Comparison of ENCODE assay signal across 30 mouse cellular contexts in genomic region chr19:45024775-45025174, GRCm38 (mm10). TPM values are rescaled to one million over a fixed set of nuclear protein-coding genes. Genes with fewer than 3 reads are reported as not detected.
A peak's percentile ranks its signal among the peaks of the same experiment; 100 is the strongest.
DNase-seq lines count a peak whose midpoint lies in the region; ATAC-seq and TF ChIP-seq lines count a peak whose summit lies in the region.
"Had no signal": no experiment of that assay in that cellular context is flagged by ENCODE, and none has a peak within 500 bp of the region (broad histone marks: within the 10 kb centered on the region; RNA-seq: fewer than 3 reads in every experiment).

No protein-coding gene starts in this region.

- no peaks in the 10 kb centered on the region for H3K27me3 ChIP-seq in midbrain, embryonic 10.5 days (ENCODE audit: low read depth, poor library complexity, severe bottlenecking)
- no peaks in the 10 kb centered on the region for H3K27me3 ChIP-seq in midbrain, embryonic 16.5 days (ENCODE audit: control insufficient read depth, insufficient read depth, low read depth, low read length)
- H3K27me3 ChIP-seq in limb, embryonic 10.5 days (ENCODE audit: low read depth, poor library complexity, severe bottlenecking) = no peaks in the 10 kb centered on the region
- H3K27me3 ChIP-seq: embryonic facial prominence, embryonic 15.5 days; hindbrain, embryonic 15.5 days; limb, embryonic 13.5 days; midbrain, embryonic 15.5 days; neural tube, embryonic 12.5 days had no signal

- no peak overlapping the region for H3K4me3 ChIP-seq in gastrocnemius, adult 2 months
- no peak overlapping the region for H3K4me3 ChIP-seq in midbrain, embryonic 10.5 days
- H3K4me3 ChIP-seq in midbrain, embryonic 16.5 days (ENCODE audit: low read depth, low read length) = no peak overlapping the region
- H3K4me3 ChIP-seq in limb, embryonic 10.5 days = no peak overlapping the region
- H3K4me3 ChIP-seq: embryonic facial prominence, embryonic 15.5 days; hindbrain, embryonic 15.5 days; layer of hippocampus, adult 2 months; left cerebral cortex, adult 2 months; limb, embryonic 13.5 days; liver, embryonic 12.5 days; midbrain, embryonic 15.5 days; neural tube, embryonic 12.5 days had no signal

- H3K4me2 ChIP-seq in midbrain, embryonic 16.5 days (ENCODE audit: low read length) = no peak overlapping the region
- H3K4me2 ChIP-seq: embryonic facial prominence, embryonic 15.5 days; heart, embryonic 11.5 days; hindbrain, embryonic 15.5 days; limb, embryonic 13.5 days; liver, embryonic 12.5 days; midbrain, embryonic 15.5 days; neural tube, embryonic 12.5 days had no signal

- ATAC-seq in midbrain, embryonic 16.5 days = no peak
- ATAC-seq: forebrain, embryonic 14.5 days; liver, embryonic 12.5 days; midbrain, embryonic 15.5 days had no signal

- H3K36me3 ChIP-seq in midbrain, embryonic 10.5 days = peaks cover 95% of the 10 kb centered on the region
- peaks cover 13% of the 10 kb centered on the region; the same call in 1 of the 2 replicates for H3K36me3 ChIP-seq in midbrain, embryonic 16.5 days (ENCODE audit: control insufficient read depth, insufficient read depth, low read length)
- H3K36me3 ChIP-seq in limb, embryonic 10.5 days = peaks cover 93% of the 10 kb centered on the region

- peaks cover 60% of the 10 kb centered on the region for H3K4me1 ChIP-seq in midbrain, embryonic 10.5 days
- H3K4me1 ChIP-seq in midbrain, embryonic 16.5 days (ENCODE audit: control insufficient read depth, insufficient read depth, low read length) = no peaks in the 10 kb centered on the region
- peaks cover 54% of the 10 kb centered on the region for H3K4me1 ChIP-seq in limb, embryonic 10.5 days

- intact Hi-C loops in gastrocnemius, adult 2 months (cut with DNase I) = no loop called here
- intact Hi-C loops in gastrocnemius, postnatal 14 days (cut with DNase I; ENCODE audit: low total_unique reads) = no loop called here
- intact Hi-C loops in heart, postnatal 14 days (cut with DNase I) = no loop called here

- peak; percentile 5 for DNase-seq in adrenal gland, postnatal 10 days
- DNase-seq in adrenal gland, postnatal 36 days = no peak
- DNase-seq in gastrocnemius, adult 2 months = peak; percentile 42
- DNase-seq in gastrocnemius, postnatal 14 days = no peak
- DNase-seq in midbrain, embryonic 10.5 days (ENCODE audit: low spot score) = peak; percentile 12
- no peak for DNase-seq in limb, embryonic 10.5 days (ENCODE audit: low spot score)
- no peak for DNase-seq in heart, postnatal 14 days
- DNase-seq: adrenal gland, postnatal 25 days; cerebellum, adult 2 months; gastrocnemius, postnatal 36 days; heart, postnatal 4 days; kidney, adult 8-10 months; kidney, postnatal 14 days; lung, adult 18-20 months; lung, postnatal 14 days; right cerebral cortex, adult 18-20 months; spleen, adult 18-20 months had no signal

- H3K27ac ChIP-seq in gastrocnemius, adult 2 months = peak overlapping the region; percentile 43; the same call in 1 of the 2 replicates
- H3K27ac ChIP-seq in midbrain, embryonic 10.5 days (replicated peaks) = no peak overlapping the region
- no peak overlapping the region for H3K27ac ChIP-seq in midbrain, embryonic 16.5 days (ENCODE audit: low read length)
- peak overlapping the region; percentile 42; the same call in 1 of the 2 replicates for H3K27ac ChIP-seq in limb, embryonic 10.5 days
- H3K27ac ChIP-seq: embryonic facial prominence, embryonic 15.5 days; hindbrain, embryonic 15.5 days; layer of hippocampus, adult 2 months; left cerebral cortex, adult 2 months; limb, embryonic 13.5 days; liver, embryonic 12.5 days; midbrain, embryonic 15.5 days; neural tube, embryonic 12.5 days; stomach, postnatal 0 days had no signal

- H3K9ac ChIP-seq in midbrain, embryonic 16.5 days (ENCODE audit: low read depth, low read length) = no peak overlapping the region
- H3K9ac ChIP-seq: embryonic facial prominence, embryonic 15.5 days; hindbrain, embryonic 15.5 days; limb, embryonic 13.5 days; liver, embryonic 12.5 days; midbrain, embryonic 15.5 days; neural tube, embryonic 12.5 days had no signal

- H3K9me3 ChIP-seq in midbrain, embryonic 10.5 days (replicated peaks) = no peaks in the 10 kb centered on the region
- H3K9me3 ChIP-seq in midbrain, embryonic 16.5 days (replicated peaks; ENCODE audit: control insufficient read depth, low read length, poor library complexity, severe bottlenecking) = no peaks in the 10 kb centered on the region
- no peaks in the 10 kb centered on the region for H3K9me3 ChIP-seq in limb, embryonic 10.5 days (replicated peaks)
- H3K9me3 ChIP-seq: embryonic facial prominence, embryonic 15.5 days; hindbrain, embryonic 15.5 days; limb, embryonic 13.5 days; liver, embryonic 12.5 days; midbrain, embryonic 15.5 days; neural tube, embryonic 12.5 days had no signal

- TF ChIP-seq CTCF in gastrocnemius, adult 2 months (IDR thresholded peaks at IDR 0.05) = no peak

- WGBS in midbrain, embryonic 10.5 days = 93% methylated on average over 20 of the region's 20 CpGs
- 87% methylated on average over 20 of the region's 20 CpGs for WGBS in midbrain, embryonic 16.5 days
- WGBS in limb, embryonic 10.5 days = 94% methylated on average over 20 of the region's 20 CpGs

RNA-seq across cellular contexts. Expression of gene Lzts2, which starts 10.6 kb away (rescaled TPM):
- 10 to 100 TPM; 63.1 to 77.8 TPM for total RNA-seq in adrenal gland, postnatal 10 days (2021)
- total RNA-seq in adrenal gland, postnatal 36 days (2021) = 10 to 100 TPM; 90.4 to 95.6 TPM
- total RNA-seq in gastrocnemius, adult 2 months (2021) = 10 to 100 TPM; 21.0 to 29.3 TPM
- total RNA-seq in gastrocnemius, postnatal 14 days (2021) = 10 to 100 TPM; 26.8 to 29.0 TPM
- polyA plus RNA-seq in midbrain, embryonic 10.5 days (2016; fragmentation: Nextera tagmentation; extraction: Ambion mirVana) = 55.1 and 58.4 TPM in 2 replicates
- 15.5 and 17.2 TPM in 2 replicates for polyA plus RNA-seq in midbrain, embryonic 16.5 days (2015; fragmentation: Nextera tagmentation; extraction: Ambion mirVana)
- polyA plus RNA-seq in limb, embryonic 10.5 days (2016; fragmentation: Nextera tagmentation; extraction: Ambion mirVana) = 87.5 and 90.8 TPM in 2 replicates
- 10 to 100 TPM; 66.4 to 72.4 TPM for total RNA-seq in heart, postnatal 14 days (2021)

RNA-seq across cellular contexts. Expression of gene Mrpl43, which starts 18.5 kb away (rescaled TPM):
- total RNA-seq in adrenal gland, postnatal 10 days (2021) = 10 to 100 TPM; 50.0 to 58.3 TPM
- total RNA-seq in adrenal gland, postnatal 36 days (2021) = 10 to 100 TPM; 49.0 to 53.6 TPM
- 10 to 100 TPM; 31.0 to 42.5 TPM for total RNA-seq in gastrocnemius, adult 2 months (2021)
- 10 to 100 TPM; 32.9 to 35.4 TPM for total RNA-seq in gastrocnemius, postnatal 14 days (2021)
- 71.6 and 72.9 TPM in 2 replicates for polyA plus RNA-seq in midbrain, embryonic 10.5 days (2016; fragmentation: Nextera tagmentation; extraction: Ambion mirVana)
- polyA plus RNA-seq in midbrain, embryonic 16.5 days (2015; fragmentation: Nextera tagmentation; extraction: Ambion mirVana) = 88.6 and 92.9 TPM in 2 replicates
- 69.8 and 75.3 TPM in 2 replicates for polyA plus RNA-seq in limb, embryonic 10.5 days (2016; fragmentation: Nextera tagmentation; extraction: Ambion mirVana)
- total RNA-seq in heart, postnatal 14 days (2021) = 10 to 100 TPM; 50.3 to 53.9 TPM

RNA-seq across cellular contexts. Expression of gene Twnk, which starts 19.3 kb away (rescaled TPM):
- 10 to 100 TPM; 26.2 to 29.5 TPM for total RNA-seq in adrenal gland, postnatal 10 days (2021)
- total RNA-seq in adrenal gland, postnatal 36 days (2021) = 10 to 100 TPM; 30.8 to 33.0 TPM
- total RNA-seq in gastrocnemius, adult 2 months (2021) = 10 to 100 TPM; 18.0 to 25.4 TPM
- total RNA-seq in gastrocnemius, postnatal 14 days (2021) = 10 to 100 TPM; 14.5 to 15.9 TPM
- polyA plus RNA-seq in midbrain, embryonic 10.5 days (2016; fragmentation: Nextera tagmentation; extraction: Ambion mirVana) = 31.4 and 33.6 TPM in 2 replicates
- 13.6 and 16.0 TPM in 2 replicates for polyA plus RNA-seq in midbrain, embryonic 16.5 days (2015; fragmentation: Nextera tagmentation; extraction: Ambion mirVana)
- 39.2 and 45.4 TPM in 2 replicates for polyA plus RNA-seq in limb, embryonic 10.5 days (2016; fragmentation: Nextera tagmentation; extraction: Ambion mirVana)
- total RNA-seq in heart, postnatal 14 days (2021) = 10 to 100 TPM; 21.5 to 22.0 TPM

RNA-seq across cellular contexts. Expression of gene Pdzd7, which starts 20.7 kb away (rescaled TPM):
- under 1 TPM; 0.21 to 0.48 TPM for total RNA-seq in adrenal gland, postnatal 10 days (2021)
- total RNA-seq in adrenal gland, postnatal 36 days (2021) = under 1 TPM; 0.13 to 0.23 TPM
- 1 to 10 TPM; 5.9 to 6.8 TPM for total RNA-seq in gastrocnemius, adult 2 months (2021)
- total RNA-seq in gastrocnemius, postnatal 14 days (2021) = 10 to 100 TPM in 1 of 2 experiments, 1 to 10 TPM in 1; 9.8 to 10.9 TPM
- polyA plus RNA-seq in midbrain, embryonic 10.5 days (2016; fragmentation: Nextera tagmentation; extraction: Ambion mirVana) = 0.19 and 0.34 TPM in 2 replicates
- polyA plus RNA-seq in midbrain, embryonic 16.5 days (2015; fragmentation: Nextera tagmentation; extraction: Ambion mirVana) = 2.9 and 3.9 TPM in 2 replicates
- polyA plus RNA-seq in limb, embryonic 10.5 days (2016; fragmentation: Nextera tagmentation; extraction: Ambion mirVana) = 0.20 and 0.28 TPM in 2 replicates
- under 1 TPM in 1 of 2 experiments, not detected in 1; 0.19 TPM for total RNA-seq in heart, postnatal 14 days (2021)
- total RNA-seq: heart, adult 18-20 months; heart, postnatal 4 days had no signal
- polyA plus RNA-seq: heart, embryonic 11.5 days; liver, embryonic 12.5 days had no signal

RNA-seq across cellular contexts. Expression of gene Sfxn3, which starts 22.5 kb away (rescaled TPM):
- 10 to 100 TPM; 39.3 to 51.5 TPM for total RNA-seq in adrenal gland, postnatal 10 days (2021)
- 10 to 100 TPM; 63.9 to 66.5 TPM for total RNA-seq in adrenal gland, postnatal 36 days (2021)
- total RNA-seq in gastrocnemius, adult 2 months (2021) = 10 to 100 TPM; 17.1 to 25.1 TPM
- total RNA-seq in gastrocnemius, postnatal 14 days (2021) = 10 to 100 TPM; 21.3 to 22.1 TPM
- 8.3 and 15.3 TPM in 2 replicates for polyA plus RNA-seq in midbrain, embryonic 10.5 days (2016; fragmentation: Nextera tagmentation; extraction: Ambion mirVana)
- polyA plus RNA-seq in midbrain, embryonic 16.5 days (2015; fragmentation: Nextera tagmentation; extraction: Ambion mirVana) = 95.9 and 101 TPM in 2 replicates
- polyA plus RNA-seq in limb, embryonic 10.5 days (2016; fragmentation: Nextera tagmentation; extraction: Ambion mirVana) = 4.6 and 8.4 TPM in 2 replicates
- 10 to 100 TPM; 15.7 to 19.1 TPM for total RNA-seq in heart, postnatal 14 days (2021)

Comparison
In these comparisons a context has a peak if more than half of its experiments do, and no peak if none do; other contexts are left out.
1. DNase-seq: peak in adrenal gland, postnatal 10 days (single experiment), gastrocnemius, adult 2 months (single experiment) and midbrain, embryonic 10.5 days (single experiment); none in adrenal gland, postnatal 36 days (0 of 2), gastrocnemius, postnatal 14 days (single experiment), limb, embryonic 10.5 days (single experiment) and heart, postnatal 14 days (0 of 2).
2. H3K27ac ChIP-seq: peak in gastrocnemius, adult 2 months (single experiment) and limb, embryonic 10.5 days (single experiment); none in midbrain, embryonic 10.5 days (single experiment) and midbrain, embryonic 16.5 days (single experiment).